Mouse (Mus musculus): ENCODE results near the gene Ctsd. TPM values are rescaled to one million over a fixed set of nuclear protein-coding genes. Genes with fewer than 3 reads are reported as not detected.

Ctsd gene
- polyA plus RNA-seq (2012; rRNA removed) = 387 and 475 TPM in 2 replicates

DNA sequence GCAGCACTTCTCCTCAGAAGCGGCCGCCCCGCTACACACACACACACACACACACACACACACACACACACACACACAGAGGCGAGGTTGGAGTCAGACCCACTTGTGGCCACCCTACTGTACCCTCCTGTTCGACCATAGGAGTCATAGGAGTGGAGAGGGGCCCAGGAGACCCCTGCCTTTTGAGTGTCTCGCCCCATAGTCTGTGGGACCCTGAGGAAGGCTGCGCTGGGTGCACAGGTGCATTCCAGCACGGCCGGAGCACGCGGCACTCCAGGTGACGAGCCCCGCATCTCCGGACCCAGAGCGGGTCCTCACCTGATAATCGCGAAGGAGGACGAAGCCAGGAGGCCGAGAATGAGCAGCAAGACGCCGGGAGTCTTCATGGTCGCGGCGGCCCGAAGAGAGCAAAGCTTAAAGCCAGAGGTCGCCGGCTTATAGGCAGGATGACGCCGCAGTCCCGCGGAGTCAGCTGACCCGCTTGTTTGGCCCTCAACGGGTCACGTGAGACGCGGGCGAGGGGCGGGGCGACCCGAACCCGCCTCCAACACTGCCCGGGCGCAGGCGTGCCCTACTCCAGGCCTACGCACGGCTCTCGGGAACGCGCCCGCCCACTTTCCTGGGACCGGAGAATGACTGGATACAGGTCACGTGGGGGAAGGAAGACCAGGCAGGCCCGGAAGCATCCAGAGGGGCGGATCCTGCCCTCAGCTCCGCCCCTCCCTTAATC, at the start of gene Ctsd:
Gene Ctsd (minus strand): TSS at position 620 of the 730 bp plus-strand sequence.

DNA sequence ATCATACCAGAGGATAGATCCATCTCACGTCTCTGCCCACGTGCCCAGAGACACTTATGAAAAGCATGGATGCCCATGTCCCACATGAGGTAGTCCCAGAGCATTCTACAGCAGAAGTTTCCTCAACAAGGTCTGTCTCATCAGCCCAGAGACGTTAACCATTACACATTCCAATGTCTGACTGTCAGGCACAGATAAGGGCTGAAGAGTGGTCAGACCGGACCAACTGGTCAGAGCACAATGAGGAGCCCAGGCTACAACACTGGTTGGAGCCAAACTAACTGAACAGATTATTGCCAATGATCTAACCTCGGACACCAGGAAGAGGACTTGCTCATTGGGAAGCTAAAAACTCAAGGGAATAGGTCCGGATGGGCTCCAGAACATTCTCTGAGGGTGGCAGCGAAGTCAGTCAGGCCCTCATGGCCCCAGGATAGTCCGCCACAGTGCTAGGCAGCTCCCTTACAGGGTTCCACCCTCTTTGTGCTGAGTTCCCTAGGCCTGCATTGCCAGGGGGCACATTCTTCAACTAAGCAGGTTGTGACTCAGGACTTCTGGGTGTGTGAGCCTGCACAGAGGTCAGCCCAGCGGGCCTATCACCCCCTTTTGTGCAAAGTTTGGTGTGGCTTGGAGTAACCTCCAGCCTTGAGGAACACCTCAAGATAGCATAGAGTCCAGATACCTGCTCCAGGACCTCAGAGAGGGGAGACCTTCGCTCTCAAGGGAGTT, 46.5 kb upstream of the Ctsd start, which contains the start of gene Syt8:
Gene Syt8 (plus strand): TSS at position 714 of the 729 bp plus-strand sequence.

DNA sequence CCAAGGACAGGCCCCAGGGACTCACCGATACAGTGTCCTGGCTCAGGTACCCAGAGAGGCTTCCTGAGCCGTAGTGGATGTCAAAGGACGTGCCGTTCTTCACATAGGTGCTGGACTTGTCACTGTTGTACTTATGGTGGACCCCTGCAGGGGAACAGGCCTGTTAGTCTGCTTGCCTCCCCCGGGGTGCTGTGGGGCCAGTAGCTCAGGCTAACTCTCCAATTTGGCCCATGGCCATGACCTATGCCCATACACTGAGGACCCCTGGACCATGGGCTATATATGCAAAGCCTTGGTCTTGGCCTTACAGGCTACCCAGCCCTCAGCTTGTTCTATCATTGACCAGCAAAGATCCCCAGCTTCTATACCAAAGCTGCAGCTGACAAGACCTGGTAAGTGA, 5.3 kb downstream of the Ctsd start, which contains the start of gene Gm49369:
Gene Gm49369 (minus strand): TSS at position 101 of the 400 bp plus-strand sequence.

GRCm38 (mm10) chr7:142373641-142374412, 14.0 kb downstream of the Ctsd start, which contains the start of gene Ifitm10:
Ifitm10 (minus strand) TSS chr7:142373753.

Other genes starting within 250 kb of the Ctsd start
- not detected in 2 replicates for gene Gm45337, start 243.4 kb downstream of the Ctsd start, polyA plus RNA-seq (2012; rRNA removed)
- not detected in 2 replicates for gene Gm29735, start 230.9 kb downstream of the Ctsd start, polyA plus RNA-seq (2012; rRNA removed)
- gene Gm4553, start 222.3 kb downstream of the Ctsd start, polyA plus RNA-seq (2012; rRNA removed) = not detected in 2 replicates
- not detected in 2 replicates for gene Krtap5-2, start 212.0 kb downstream of the Ctsd start, polyA plus RNA-seq (2012; rRNA removed)
- gene Gm10153, start 197.6 kb downstream of the Ctsd start, polyA plus RNA-seq (2012; rRNA removed) = not detected in 2 replicates
- not detected in 2 replicates for gene Krtap5-3, start 186.7 kb downstream of the Ctsd start, polyA plus RNA-seq (2012; rRNA removed)
- gene Gm7579, start 176.2 kb downstream of the Ctsd start, polyA plus RNA-seq (2012; rRNA removed) = not detected in 2 replicates
- gene Krtap5-5, start 158.1 kb downstream of the Ctsd start, polyA plus RNA-seq (2012; rRNA removed) = not detected in 2 replicates
- not detected in 2 replicates for gene Gm40460, start 147.0 kb downstream of the Ctsd start, polyA plus RNA-seq (2012; rRNA removed)
- gene Gm2431, start 129.7 kb downstream of the Ctsd start, polyA plus RNA-seq (2012; rRNA removed) = not detected in 2 replicates
- not detected in 2 replicates for gene Gm4559, start 113.7 kb downstream of the Ctsd start, polyA plus RNA-seq (2012; rRNA removed)
- gene Krtap5-1, start 90.9 kb downstream of the Ctsd start, polyA plus RNA-seq (2012; rRNA removed) = not detected in 2 replicates
- not detected in 2 replicates for gene Krtap5-4, start 84.5 kb downstream of the Ctsd start, polyA plus RNA-seq (2012; rRNA removed)
- gene Ifitm10, start 14.3 kb downstream of the Ctsd start, polyA plus RNA-seq (2012; rRNA removed) = 22.3 and 31.2 TPM in 2 replicates
- not detected in 2 replicates for gene Gm49369, start 5.4 kb downstream of the Ctsd start, polyA plus RNA-seq (2012; rRNA removed)
- gene Syt8, start 46.8 kb upstream of the Ctsd start, polyA plus RNA-seq (2012; rRNA removed) = 608 and 659 TPM in 2 replicates
- gene Tnni2, start 53.8 kb upstream of the Ctsd start, polyA plus RNA-seq (2012; rRNA removed) = 22.6 and 28.4 TPM in 2 replicates
- 48.6 and 56.0 TPM in 2 replicates for gene Lsp1, start 72.8 kb upstream of the Ctsd start, polyA plus RNA-seq (2012; rRNA removed)
- gene Tnnt3, start 110.8 kb upstream of the Ctsd start, polyA plus RNA-seq (2012; rRNA removed) = 10.3 and 17.4 TPM in 2 replicates
- 2.2 and 3.9 TPM in 2 replicates for gene Mrpl23, start 144.6 kb upstream of the Ctsd start, polyA plus RNA-seq (2012; rRNA removed)